Mouse (Mus musculus) kidney, embryonic 15.5 days (tissue): ENCODE data around the gene Cfh. TPM values are rescaled to one million over a fixed set of nuclear protein-coding genes. Genes with fewer than 3 reads are reported as not detected.

Experiments used
- polyA plus RNA-seq: library from polyadenylated mRNA; unstranded; fragments of >200 nt; fragmentation: Nextera tagmentation; extraction: Ambion mirVana; gene quantifications from 2 replicates; pipeline ENCODE4 v1.2.1, GENCODE M21; 2015

The Cfh gene
- polyA plus RNA-seq, 1 experiment from 2014 or later, result 150 TPM

Other genes with a start within 250 kb of the Cfh start
- 3.1 and 3.8 TPM in 2 replicates for gene Kcnt2, start 62.4 kb upstream of the Cfh start, polyA plus RNA-seq